Mouse (Mus musculus) CH12.LX (cell line): ENCODE results near the gene Rbm41. TPM values are rescaled to one million over a fixed set of nuclear protein-coding genes. Genes with fewer than 3 reads are reported as not detected.

Source experiments
- DNase-seq: peaks from one replicate; pipeline ENCODE4 v3.0.0-alpha.2; 2013; ENCODE audit errors: extremely low read depth
- H3K27ac ChIP-seq: 2 replicates; pipeline ENCODE4 v1.5.1; 2012; ENCODE audit warnings: low read depth, mild to moderate bottlenecking, control low read depth, moderate library complexity; ENCODE audit not compliant: insufficient read depth
- H3K27me3 ChIP-seq: replicated peaks from 2 replicates; pipeline ENCODE3; 2012; ENCODE audit warnings: inconsistent platforms
- H3K36me3 ChIP-seq, 2 experiments: replicated peaks in 1 of 2; 2 replicates each; pipeline versions ENCODE3 to v1.6.1; 2012; ENCODE audit warnings: inconsistent platforms in 1 of 2, low read length in 1 of 2, mild to moderate bottlenecking in 1 of 2, mixed read lengths in 1 of 2, moderate library complexity in 1 of 2; ENCODE audit not compliant: control insufficient read depth in 1 of 2, insufficient read depth in 1 of 2
- H3K4me1 ChIP-seq, 2 experiments: 2 replicates each; pipeline ENCODE4 v1.6.1; 2012; ENCODE audit warnings: inconsistent platforms in 1 of 2, moderate library complexity in 1 of 2; ENCODE audit not compliant: insufficient read depth in 2 of 2, control insufficient read depth in 1 of 2
- H3K4me2 ChIP-seq: 2 replicates; pipeline ENCODE4 v1.6.1; 2012; ENCODE audit warnings: low read depth, mild to moderate bottlenecking, control low read depth; ENCODE audit not compliant: poor library complexity, insufficient read depth, severe bottlenecking
- H3K4me3 ChIP-seq, 3 experiments: fragments of 150-350 bp in 1 of 3; sonication (generic) in 1 of 3; replicated peaks in 1 of 3; 2 replicates each; pipeline versions ENCODE3 to v1.5.1; 2011 to 2012; ENCODE audit warnings: low read depth in 2 of 3, low read length in 2 of 3, mild to moderate bottlenecking in 2 of 3, moderate library complexity in 2 of 3, control low read depth in 1 of 3, improper control_type of control experiment in 1 of 3, inconsistent platforms in 1 of 3, mixed read lengths in 1 of 3; ENCODE audit not compliant: poor library complexity in 1 of 3
- H3K79me2 ChIP-seq: replicated peaks from 2 replicates; pipeline ENCODE4 v1.6.1; 2012; ENCODE audit warnings: mild to moderate bottlenecking, moderate library complexity; ENCODE audit not compliant: control insufficient read depth, poor library complexity, insufficient read depth, severe bottlenecking; ENCODE audit errors: extremely low read depth
- H3K9ac ChIP-seq: 2 replicates; pipeline ENCODE4 v1.6.1; 2012; ENCODE audit warnings: low read depth, mild to moderate bottlenecking, control low read depth, moderate library complexity; ENCODE audit not compliant: insufficient read depth
- H3K9me3 ChIP-seq: replicated peaks from 2 replicates; pipeline ENCODE3; 2012; ENCODE audit warnings: low read length, inconsistent platforms, mixed read lengths
- BHLHE40 ChIP-seq: IDR thresholded peaks from 2 replicates; pipeline ENCODE4 v1.6.1; 2011; ENCODE audit warnings: mild to moderate bottlenecking, low read depth, low read length, improper control_type of control experiment
- CTCF ChIP-seq, 2 experiments: IDR thresholded peaks in 1 of 2; conservative IDR thresholded peaks in 1 of 2; 2 replicates each; pipeline ENCODE4 v1.5.1; 2011 to 2012; ENCODE audit warnings: low read depth in 2 of 2, low read length in 2 of 2, improper control_type of control experiment in 1 of 2, inconsistent platforms in 1 of 2, mild to moderate bottlenecking in 1 of 2, moderate library complexity in 1 of 2
- JUN ChIP-seq: IDR thresholded peaks from 2 replicates; pipeline ENCODE4 v1.6.1; 2011; ENCODE audit warnings: low read depth, mild to moderate bottlenecking, low read length, improper control_type of control experiment, moderate library complexity; ENCODE audit not compliant: insufficient read depth
- JUND ChIP-seq: conservative IDR thresholded peaks from 2 replicates; pipeline ENCODE4 v1.6.1; 2011; ENCODE audit warnings: low read depth, low read length, improper control_type of control experiment
- MAFK ChIP-seq: IDR thresholded peaks from 2 replicates; pipeline ENCODE4 v1.6.1; 2011; ENCODE audit warnings: low read length, improper control_type of control experiment; ENCODE audit not compliant: insufficient replicate concordance
- MXI1 ChIP-seq: IDR thresholded peaks from 2 replicates; pipeline ENCODE4 v1.6.1; 2011; ENCODE audit warnings: mild to moderate bottlenecking, low read depth, low read length, improper control_type of control experiment
- NELFE ChIP-seq: IDR thresholded peaks from 2 replicates; pipeline ENCODE4 v1.6.1; 2011; ENCODE audit warnings: low read depth, low read length, improper control_type of control experiment
- NRF1 ChIP-seq: IDR thresholded peaks from 2 replicates; pipeline ENCODE4 v1.6.1; 2014; ENCODE audit warnings: low read depth, mild to moderate bottlenecking, inconsistent platforms, low read length, improper control_type of control experiment, moderate library complexity
- PAX5 ChIP-seq: IDR thresholded peaks from 2 replicates; pipeline ENCODE4 v1.6.1; 2012; ENCODE audit warnings: low read length, inconsistent platforms, mixed read lengths
- POLR2A ChIP-seq: IDR thresholded peaks from 2 replicates; pipeline ENCODE4 v1.6.1; 2011; ENCODE audit warnings: low read depth, mild to moderate bottlenecking, improper control_type of control experiment, low read length
- RAD21 ChIP-seq: IDR thresholded peaks from 2 replicates; pipeline ENCODE4 v1.6.1; 2011; ENCODE audit warnings: low read depth, mild to moderate bottlenecking, low read length, improper control_type of control experiment, moderate library complexity
- TCF12 ChIP-seq: IDR thresholded peaks from 2 replicates; pipeline ENCODE4 v1.6.1; 2014; ENCODE audit warnings: low read depth, mild to moderate bottlenecking, inconsistent platforms, low read length, improper control_type of control experiment
- USF1 ChIP-seq: IDR thresholded peaks from 2 replicates; pipeline ENCODE4 v1.6.1; 2014; ENCODE audit warnings: low read depth, mild to moderate bottlenecking, inconsistent platforms, low read length, improper control_type of control experiment
- ZC3H11A ChIP-seq: IDR thresholded peaks from 2 replicates; pipeline ENCODE4 v1.6.1; 2012; ENCODE audit warnings: low read depth, mild to moderate bottlenecking, inconsistent platforms, low read length, improper control_type of control experiment
- ZMIZ1 ChIP-seq: IDR thresholded peaks from 2 replicates; pipeline ENCODE4 v1.6.1; 2012; ENCODE audit warnings: low read depth, mild to moderate bottlenecking, inconsistent platforms, low read length, improper control_type of control experiment
- dilution Hi-C: fragments of 300-500 bp; cut with MboI; formaldehyde crosslinking; loops from 2 replicates; pipeline ENCODE4 v1.14.3; 2020; ENCODE audit warnings: low sequenced_read_pairs; ENCODE audit not compliant: extremely low pct_unique_long_range_greater_than_20kb, extremely low pct_ligation_motif_present
- in situ Hi-C: fragments of 300-500 bp; cut with MboI; formaldehyde crosslinking; loops from 3 replicates; pipeline ENCODE4 v1.14.3; 2019; ENCODE audit warnings: low sequenced_read_pairs, low pct_ligation_motif_present, low pct_unique_long_range_greater_than_20kb, mixed read lengths
- polyA plus RNA-seq: library from polyadenylated mRNA; unstranded; fragments of >175 nt; gene quantifications from 2 replicates; pipeline ENCODE4 v1.2.1, GENCODE M21; 2012; ENCODE audit warnings: low read depth; ENCODE audit not compliant: insufficient read length
- total RNA-seq, 2 experiments: library from RNA; depleted of rRNA; stranded (reverse); fragments of 300-350 nt in 1 of 2; fragments of >200 nt in 1 of 2; gene quantifications; 2 replicates each; pipeline ENCODE4 v1.2.3; 2012 to 2014

Rbm41 gene
- total and polyA plus RNA-seq, 3 experiments = 6.5 to 11.1 (median 8.9) TPM

- dilution Hi-C loops = no loop called here
- H3K4me3 ChIP-seq = no peak overlapping the region
- H3K27ac ChIP-seq = no peak overlapping the region
- no peaks in the 10 kb centered on the region for H3K27me3 ChIP-seq
- no peaks in the 10 kb centered on the region for H3K4me1 ChIP-seq
- TF ChIP-seq TCF12 (no peak), ZC3H11A (no peak), ZMIZ1 (no peak), PAX5 (no peak), RAD21 (no peak)
- TF ChIP-seq, all 38 proteins: peak for 0
- DNase-seq = no peak
- H3K79me2 ChIP-seq = no peaks in the 10 kb centered on the region
- H3K9ac ChIP-seq = no peak overlapping the region
- H3K36me3 ChIP-seq = no peaks in the 10 kb centered on the region
- no peak overlapping the region for H3K4me2 ChIP-seq
- no peaks in the 10 kb centered on the region for H3K9me3 ChIP-seq
- in situ Hi-C loops = no loop called here
Observed at GRCm38 (mm10) chrX:139877105-139877504, 121.3 kb downstream of the Rbm41 start.

GRCm38 (mm10) chrX:139870938-139871791 lies 127.2 kb downstream of the Rbm41 start, which contains the start of gene Morc4:
TSS of gene Morc4 (minus strand) at chrX:139871677.
- Histone ChIP-seq H3K9ac (no peak within 1 kb of the TSS), H3K4me1 (no peaks in the 10 kb centered on the region), H3K36me3 (no peaks in the 10 kb centered on the region), H3K4me2 (no peak within 1 kb of the TSS), H3K27ac (no peak within 1 kb of the TSS), H3K9me3 (no peaks in the 10 kb centered on the region), H3K79me2 (no peaks in the 10 kb centered on the region), H3K4me3 (no peak within 1 kb of the TSS), H3K27me3 (no peaks in the 10 kb centered on the region)
- dilution Hi-C loops = no loop called here
- in situ Hi-C loops = no loop called here
- no peak for DNase-seq
- TF ChIP-seq CTCF (conservative IDR thresholded peaks at IDR 0.05 in 1 of 2, IDR thresholded peaks at IDR 0.05 in 1 of 2; ENCODE audit: low read depth in 2 of 2, low read length in 2 of 2) = no peak
- no peak for TF ChIP-seq RAD21
- TF ChIP-seq MXI1 = no peak
- no peak for TF ChIP-seq ZC3H11A
- no peak for TF ChIP-seq USF1
- TF ChIP-seq NELFE = no peak
- no peak for TF ChIP-seq JUN
- no peak for TF ChIP-seq BHLHE40
- no peak for TF ChIP-seq POLR2A

GRCm38 (mm10) chrX:139870300-139870711 lies 128.1 kb downstream of the Rbm41 start:
- dilution Hi-C loops = no loop called here
- in situ Hi-C loops = no loop called here
- Histone ChIP-seq H3K9me3 (no peaks in the 10 kb centered on the region), H3K4me1 (no peaks in the 10 kb centered on the region), H3K4me3 (no peak overlapping the region), H3K27me3 (no peaks in the 10 kb centered on the region), H3K4me2 (no peak overlapping the region), H3K27ac (no peak overlapping the region), H3K79me2 (no peaks in the 10 kb centered on the region), H3K9ac (no peak overlapping the region), H3K36me3 (no peaks in the 10 kb centered on the region)
- TF ChIP-seq NRF1 = no peak
- TF ChIP-seq MAFK = no peak
- no peak for TF ChIP-seq JUND
- TF ChIP-seq NELFE = no peak
- TF ChIP-seq CTCF (conservative IDR thresholded peaks at IDR 0.05 in 1 of 2, IDR thresholded peaks at IDR 0.05 in 1 of 2; ENCODE audit: low read depth in 2 of 2, low read length in 2 of 2) = no peak
- DNase-seq = no peak
